Mouse (Mus musculus) heart, postnatal 36 days (tissue): ENCODE data around the gene Krtap24-1. TPM values are rescaled to one million over a fixed set of nuclear protein-coding genes. Genes with fewer than 3 reads are reported as not detected.

Source experiments
- DNase-seq, 2 experiments: peaks; one replicate each; pipeline ENCODE4 v3.0.0; 2021 to 2022
- intact Hi-C: fragments of 180-260 bp; cut with DNase I; formaldehyde crosslinking; loops from one replicate; pipeline ENCODE4 v1.15.1; 2025
- total RNA-seq, 2 experiments: library from RNA; stranded (reverse); gene quantifications; 2 replicates each; pipeline ENCODE4 v1.2.3; 2021

The Krtap24-1 gene
- total RNA-seq, 2 experiments from 2014 or later: not detected

GRCm38 (mm10) chr16:88569096-88569495 lies 43.0 kb downstream of the Krtap24-1 start:
- intact Hi-C loops: no loop called here
- no peak for DNase-seq

- no peak for DNase-seq
- intact Hi-C loops: no loop called here
Observed at GRCm38 (mm10) chr16:88563045-88563913, 48.8 kb downstream of the Krtap24-1 start, which contains the start of gene Cldn8. Gene Cldn8, minus strand, starts transcription at chr16:88563183.

GRCm38 (mm10) chr16:88561617-88562164 lies 50.4 kb downstream of the Krtap24-1 start:
- no peak for DNase-seq
- intact Hi-C loops: no loop called here

Other genes with a start within 250 kb of the Krtap24-1 start
- not detected for gene Cldn17, start 105.3 kb downstream of the Krtap24-1 start, total RNA-seq
- not detected for gene Cldn8, start 49.1 kb downstream of the Krtap24-1 start, total RNA-seq
- gene 2310079G19Rik, start 15.4 kb upstream of the Krtap24-1 start, total RNA-seq: not detected
- not detected for gene Krtap26-1, start 35.5 kb upstream of the Krtap24-1 start, total RNA-seq
- not detected for gene Krtap27-1, start 59.4 kb upstream of the Krtap24-1 start, total RNA-seq
- not detected for gene 2310061N02Rik, start 95.7 kb upstream of the Krtap24-1 start, total RNA-seq
- not detected for gene Krtap13-1, start 116.6 kb upstream of the Krtap24-1 start, total RNA-seq
- gene Krtap13, start 139.4 kb upstream of the Krtap24-1 start, total RNA-seq: not detected
- gene 2310034C09Rik, start 146.6 kb upstream of the Krtap24-1 start, total RNA-seq: not detected
- not detected for gene 2310057N15Rik, start 161.9 kb upstream of the Krtap24-1 start, total RNA-seq
- not detected for gene Gm5965, start 165.6 kb upstream of the Krtap24-1 start, total RNA-seq
- gene Gm20741, start 199.9 kb upstream of the Krtap24-1 start, total RNA-seq: not detected
- gene Krtap15, start 207.9 kb upstream of the Krtap24-1 start, total RNA-seq: not detected
- not detected for gene Krtap14, start 213.9 kb upstream of the Krtap24-1 start, total RNA-seq